Mouse (Mus musculus) liver, adult 2 months (tissue): ENCODE results near the gene Dirc2.

ENCODE experiments used
- CTCF ChIP-seq: fragments of 200-500 bp; IDR thresholded peaks from 2 replicates; pipeline ENCODE4 v1.5.1; 2011; ENCODE audit warnings: low read depth, low read length, control low read depth
- POLR2A ChIP-seq: fragments of 200-500 bp; IDR thresholded peaks from 2 replicates; pipeline ENCODE4 v1.6.1; 2011; ENCODE audit warnings: low read length, control low read depth; ENCODE audit not compliant: insufficient read depth; ENCODE audit errors: extremely low read depth

DNA sequence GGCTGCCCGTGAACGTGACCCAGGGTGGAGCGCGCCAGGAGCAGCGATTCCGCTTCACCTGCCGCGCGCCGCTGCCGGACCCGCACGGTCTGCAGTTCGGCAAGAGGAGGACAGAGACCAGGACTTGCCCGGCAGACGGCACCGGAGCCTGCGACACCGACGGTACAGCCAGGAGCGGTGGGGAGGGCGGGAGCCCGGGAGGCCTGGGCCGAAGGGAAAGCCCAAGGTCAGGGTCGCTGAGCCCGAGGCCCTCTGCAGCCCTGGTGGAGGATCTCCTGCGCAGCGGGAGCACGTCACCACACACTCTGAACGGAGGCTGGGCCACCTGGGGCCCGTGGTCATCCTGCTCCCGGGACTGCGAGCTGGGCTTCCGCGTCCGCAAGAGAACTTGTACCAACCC lies 108.9 kb downstream of the Dirc2 start:
- TF ChIP-seq CTCF (no peak), POLR2A (no peak)
